Mouse (Mus musculus): ENCODE results near the gene Phlpp2. TPM values are rescaled to one million over a fixed set of nuclear protein-coding genes. Genes with fewer than 3 reads are reported as not detected.

Gene Phlpp2
- total and polyA plus RNA-seq, 3 experiments, result 3.7 to 15.0 (median 6.5) TPM

- Histone ChIP-seq H3K9me3 (replicated peaks) (no peaks in the 10 kb centered on the region), H3K4me1 (ENCODE audit: insufficient read depth, low read depth, low read length) (no peaks in the 10 kb centered on the region), H3K27me3 (ENCODE audit: insufficient read depth, low read length) (0 out of 2 replicates have a peak, but pooled peaks cover 2% of the 10 kb centered on the region), H3K36me3 (replicated peaks) (no peaks in the 10 kb centered on the region), H3K4me3 (ENCODE audit: low read depth, low read length) (no peak overlapping the region)
- TF ChIP-seq TAL1 (conservative IDR thresholded peaks at IDR 0.05; ENCODE audit: low read depth, low read length) (no peak), GATA1 (IDR thresholded peaks at IDR 0.05; ENCODE audit: borderline replicate concordance, low read length) (no peak), POLR2AphosphoS5 (IDR thresholded peaks at IDR 0.05; ENCODE audit: insufficient replicate concordance, low read depth, low read length) (no peak), CTCF (IDR thresholded peaks at IDR 0.05; ENCODE audit: low read depth, low read length) (no peak), GATA2 (IDR thresholded peaks at IDR 0.05; ENCODE audit: borderline replicate concordance, low read depth, low read length) (no peak)
- ATAC-seq (ENCODE audit: extremely low read depth, insufficient number of reproducible peaks, low FRiP score, poor library complexity, severe bottlenecking) (no peak), DNase-seq (ENCODE audit: low spot score) (no peak)
Observed at GRCm38 (mm10) chr8:109983944-109984343, 115.6 kb downstream of the Phlpp2 start.

GRCm38 (mm10) chr8:109986384-109986783 lies 118.0 kb downstream of the Phlpp2 start:
- ATAC-seq (ENCODE audit: extremely low read depth, insufficient number of reproducible peaks, low FRiP score, poor library complexity, severe bottlenecking) (no peak), DNase-seq (ENCODE audit: low spot score) (no peak)
- Histone ChIP-seq H3K4me3 (ENCODE audit: low read depth, low read length) (no peak overlapping the region), H3K27me3 (ENCODE audit: insufficient read depth, low read length) (0 out of 2 replicates have a peak, but pooled peaks cover 2% of the 10 kb centered on the region), H3K36me3 (replicated peaks) (no peaks in the 10 kb centered on the region), H3K4me1 (ENCODE audit: insufficient read depth, low read depth, low read length) (no peaks in the 10 kb centered on the region), H3K9me3 (replicated peaks) (no peaks in the 10 kb centered on the region)
- TF ChIP-seq GATA2 (IDR thresholded peaks at IDR 0.05; ENCODE audit: borderline replicate concordance, low read depth, low read length) (no peak), POLR2AphosphoS5 (IDR thresholded peaks at IDR 0.05; ENCODE audit: insufficient replicate concordance, low read depth, low read length) (no peak), TAL1 (conservative IDR thresholded peaks at IDR 0.05; ENCODE audit: low read depth, low read length) (no peak), CTCF (IDR thresholded peaks at IDR 0.05; ENCODE audit: low read depth, low read length) (no peak), GATA1 (IDR thresholded peaks at IDR 0.05; ENCODE audit: borderline replicate concordance, low read length) (no peak)

GRCm38 (mm10) chr8:109987776-109988175 lies 119.4 kb downstream of the Phlpp2 start:
- no peaks in the 10 kb centered on the region for H3K4me1 ChIP-seq (ENCODE audit: insufficient read depth, low read depth, low read length)
- no peak for ATAC-seq (ENCODE audit: extremely low read depth, insufficient number of reproducible peaks, low FRiP score, poor library complexity, severe bottlenecking)
- TF ChIP-seq TAL1 (conservative IDR thresholded peaks at IDR 0.05; ENCODE audit: low read depth, low read length), result no peak
- TF ChIP-seq GATA1 (IDR thresholded peaks at IDR 0.05; ENCODE audit: borderline replicate concordance, low read length), result no peak
- TF ChIP-seq GATA2 (IDR thresholded peaks at IDR 0.05; ENCODE audit: borderline replicate concordance, low read depth, low read length), result no peak
- no peak for DNase-seq (ENCODE audit: low spot score)
- H3K9me3 ChIP-seq (replicated peaks), result no peaks in the 10 kb centered on the region
- no peaks in the 10 kb centered on the region for H3K36me3 ChIP-seq (replicated peaks)
- H3K27me3 ChIP-seq (ENCODE audit: insufficient read depth, low read length), result 0 out of 2 replicates have a peak, but pooled peaks cover 2% of the 10 kb centered on the region
- no peak overlapping the region for H3K4me3 ChIP-seq (ENCODE audit: low read depth, low read length)

- Histone ChIP-seq H3K4me3 (ENCODE audit: low read depth, low read length) (no peak overlapping the region), H3K4me1 (ENCODE audit: insufficient read depth, low read depth, low read length) (no peaks in the 10 kb centered on the region), H3K9me3 (replicated peaks) (no peaks in the 10 kb centered on the region), H3K36me3 (replicated peaks) (no peaks in the 10 kb centered on the region), H3K27me3 (ENCODE audit: insufficient read depth, low read length) (0 out of 2 replicates have a peak, but pooled peaks cover 2% of the 10 kb centered on the region)
- DNase-seq (ENCODE audit: low spot score) (no peak), ATAC-seq (ENCODE audit: extremely low read depth, insufficient number of reproducible peaks, low FRiP score, poor library complexity, severe bottlenecking) (no peak)
- no peak for TF ChIP-seq CTCF (IDR thresholded peaks at IDR 0.05; ENCODE audit: low read depth, low read length)
- TF ChIP-seq TAL1 (conservative IDR thresholded peaks at IDR 0.05; ENCODE audit: low read depth, low read length), result no peak
Observed at GRCm38 (mm10) chr8:109989151-109989550, 120.8 kb downstream of the Phlpp2 start.

- Histone ChIP-seq H3K36me3 (replicated peaks) (no peaks in the 10 kb centered on the region), H3K9me3 (replicated peaks) (no peaks in the 10 kb centered on the region), H3K4me3 (ENCODE audit: low read depth, low read length) (no peak within 1 kb of the TSS), H3K4me1 (ENCODE audit: insufficient read depth, low read depth, low read length) (no peaks in the 10 kb centered on the region), H3K27me3 (ENCODE audit: insufficient read depth, low read length) (0 out of 2 replicates have a peak, but pooled peaks cover 2% of the 10 kb centered on the region)
- ATAC-seq (ENCODE audit: extremely low read depth, insufficient number of reproducible peaks, low FRiP score, poor library complexity, severe bottlenecking), result no peak
- TF ChIP-seq POLR2AphosphoS5 (IDR thresholded peaks at IDR 0.05; ENCODE audit: insufficient replicate concordance, low read depth, low read length), result no peak
- no peak for DNase-seq (ENCODE audit: low spot score)
Observed at GRCm38 (mm10) chr8:109990224-109990623, 121.9 kb downstream of the Phlpp2 start, which contains the start of gene Tat. Gene Tat, plus strand, starts transcription at chr8:109990437.

- no peaks in the 10 kb centered on the region for H3K9me3 ChIP-seq (replicated peaks)
- no peaks in the 10 kb centered on the region for H3K27me3 ChIP-seq (ENCODE audit: insufficient read depth, low read length)
- no peaks in the 10 kb centered on the region for H3K4me1 ChIP-seq (ENCODE audit: insufficient read depth, low read depth, low read length)
- ATAC-seq (ENCODE audit: extremely low read depth, insufficient number of reproducible peaks, low FRiP score, poor library complexity, severe bottlenecking) (no peak), DNase-seq (ENCODE audit: low spot score) (no peak)
- no peaks in the 10 kb centered on the region for H3K36me3 ChIP-seq (replicated peaks)
- no peak overlapping the region for H3K4me3 ChIP-seq (ENCODE audit: low read depth, low read length)
- no peak for TF ChIP-seq GATA2 (IDR thresholded peaks at IDR 0.05; ENCODE audit: borderline replicate concordance, low read depth, low read length)
- TF ChIP-seq GATA1 (IDR thresholded peaks at IDR 0.05; ENCODE audit: borderline replicate concordance, low read length), result no peak
- no peak for TF ChIP-seq CTCF (IDR thresholded peaks at IDR 0.05; ENCODE audit: low read depth, low read length)
- TF ChIP-seq TAL1 (conservative IDR thresholded peaks at IDR 0.05; ENCODE audit: low read depth, low read length), result no peak
- no peak for TF ChIP-seq POLR2AphosphoS5 (IDR thresholded peaks at IDR 0.05; ENCODE audit: insufficient replicate concordance, low read depth, low read length)
Observed at GRCm38 (mm10) chr8:109992166-109992565, 123.8 kb downstream of the Phlpp2 start.

- DNase-seq (ENCODE audit: low spot score) (no peak), ATAC-seq (ENCODE audit: extremely low read depth, insufficient number of reproducible peaks, low FRiP score, poor library complexity, severe bottlenecking) (no peak)
- Histone ChIP-seq H3K9me3 (replicated peaks) (no peaks in the 10 kb centered on the region), H3K27me3 (ENCODE audit: insufficient read depth, low read length) (no peaks in the 10 kb centered on the region), H3K4me1 (ENCODE audit: insufficient read depth, low read depth, low read length) (no peaks in the 10 kb centered on the region), H3K4me3 (ENCODE audit: low read depth, low read length) (no peak overlapping the region), H3K36me3 (replicated peaks) (no peaks in the 10 kb centered on the region)
- TF ChIP-seq GATA1 (IDR thresholded peaks at IDR 0.05; ENCODE audit: borderline replicate concordance, low read length) (no peak), TAL1 (conservative IDR thresholded peaks at IDR 0.05; ENCODE audit: low read depth, low read length) (no peak), CTCF (IDR thresholded peaks at IDR 0.05; ENCODE audit: low read depth, low read length) (no peak), POLR2AphosphoS5 (IDR thresholded peaks at IDR 0.05; ENCODE audit: insufficient replicate concordance, low read depth, low read length) (no peak), GATA2 (IDR thresholded peaks at IDR 0.05; ENCODE audit: borderline replicate concordance, low read depth, low read length) (no peak)
Observed at GRCm38 (mm10) chr8:109992951-109993350, 124.6 kb downstream of the Phlpp2 start.

Other genes starting within 250 kb of the Phlpp2 start
- 55.1 and 69.7 TPM in 2 replicates for gene Ist1, start 175.3 kb upstream of the Phlpp2 start, total RNA-seq (2014; fragmentation: Nextera tagmentation)
- gene Ist1, start 175.3 kb upstream of the Phlpp2 start, total RNA-seq (2017), result 88.4 and 92.4 TPM in 2 replicates
- 23.4 and 25.8 TPM in 2 replicates for gene Ist1, start 175.3 kb upstream of the Phlpp2 start, polyA plus RNA-seq (2012)
- gene Zfp821, start 163.0 kb upstream of the Phlpp2 start, total RNA-seq (2014; fragmentation: Nextera tagmentation), result 4.7 and 7.9 TPM in 2 replicates
- 10.4 and 12.0 TPM in 2 replicates for gene Zfp821, start 163.0 kb upstream of the Phlpp2 start, total RNA-seq (2017)
- 4.7 and 5.1 TPM in 2 replicates for gene Zfp821, start 163.0 kb upstream of the Phlpp2 start, polyA plus RNA-seq (2012)
- 27.6 and 29.5 TPM in 2 replicates for gene Atxn1l, start 130.8 kb upstream of the Phlpp2 start, total RNA-seq (2014; fragmentation: Nextera tagmentation)
- gene Atxn1l, start 130.8 kb upstream of the Phlpp2 start, total RNA-seq (2017), result 18.4 and 20.7 TPM in 2 replicates
- 33.4 and 36.8 TPM in 2 replicates for gene Atxn1l, start 130.8 kb upstream of the Phlpp2 start, polyA plus RNA-seq (2012)
- 114 and 127 TPM in 2 replicates for gene Ap1g1, start 90.0 kb upstream of the Phlpp2 start, total RNA-seq (2014; fragmentation: Nextera tagmentation)
- 76.0 and 87.5 TPM in 2 replicates for gene Ap1g1, start 90.0 kb upstream of the Phlpp2 start, total RNA-seq (2017)
- 49.3 and 73.7 TPM in 2 replicates for gene Ap1g1, start 90.0 kb upstream of the Phlpp2 start, polyA plus RNA-seq (2012)
- not detected in 2 replicates for gene Marveld3, start 93.7 kb downstream of the Phlpp2 start, total RNA-seq (2014; fragmentation: Nextera tagmentation)
- gene Marveld3, start 93.7 kb downstream of the Phlpp2 start, total RNA-seq (2017), result 0.16 TPM in 1 of 2 replicates, not detected in the other
- not detected in 2 replicates for gene Marveld3, start 93.7 kb downstream of the Phlpp2 start, polyA plus RNA-seq (2012)
- gene Tat, start 121.9 kb downstream of the Phlpp2 start, total RNA-seq (2014; fragmentation: Nextera tagmentation), result not detected in 2 replicates
- 0.22 TPM in 1 of 2 replicates, not detected in the other for gene Tat, start 121.9 kb downstream of the Phlpp2 start, total RNA-seq (2017)
- not detected in 2 replicates for gene Tat, start 121.9 kb downstream of the Phlpp2 start, polyA plus RNA-seq (2012)
- gene Chst4, start 171.2 kb downstream of the Phlpp2 start, total RNA-seq (2014; fragmentation: Nextera tagmentation), result not detected in 2 replicates
- gene Chst4, start 171.2 kb downstream of the Phlpp2 start, total RNA-seq (2017), result not detected in 2 replicates
- not detected in 2 replicates for gene Chst4, start 171.2 kb downstream of the Phlpp2 start, polyA plus RNA-seq (2012)
- gene Zfp612, start 211.2 kb downstream of the Phlpp2 start, total RNA-seq (2014; fragmentation: Nextera tagmentation), result not detected in 2 replicates
- gene Zfp612, start 211.2 kb downstream of the Phlpp2 start, total RNA-seq (2017), result 0.12 and 0.44 TPM in 2 replicates
- gene Zfp612, start 211.2 kb downstream of the Phlpp2 start, polyA plus RNA-seq (2012), result not detected in 2 replicates
- not detected in 2 replicates for gene Gm21964, start 232.7 kb downstream of the Phlpp2 start, total RNA-seq (2014; fragmentation: Nextera tagmentation)
- gene Gm21964, start 232.7 kb downstream of the Phlpp2 start, total RNA-seq (2017), result 0.12 TPM in 1 of 2 replicates, not detected in the other
- gene Gm21964, start 232.7 kb downstream of the Phlpp2 start, polyA plus RNA-seq (2012), result not detected in 2 replicates
- not detected in 2 replicates for gene Gm17720, start 234.2 kb downstream of the Phlpp2 start, total RNA-seq (2014; fragmentation: Nextera tagmentation)
- gene Gm17720, start 234.2 kb downstream of the Phlpp2 start, total RNA-seq (2017), result not detected in 2 replicates
- not detected in 2 replicates for gene Gm17720, start 234.2 kb downstream of the Phlpp2 start, polyA plus RNA-seq (2012)